Mouse (Mus musculus): ENCODE data around the gene Arhgap27.
"Not testable (repeated sequence)": the region's sequence is repeated elsewhere in the genome, so short reads cannot be mapped to it uniquely, and the experiment has no call there.

Gene Arhgap27

GRCm38 (mm10) chr11:103294772-103295171 is 68.7 kb downstream of the Arhgap27 start:
- DNase-seq (ENCODE audit: low read depth), result no peak

- no peak for DNase-seq (ENCODE audit: low read depth)
These were observed 69.4 kb downstream of the Arhgap27 start for GRCm38 (mm10) chr11:103294066-103294465.

DNA sequence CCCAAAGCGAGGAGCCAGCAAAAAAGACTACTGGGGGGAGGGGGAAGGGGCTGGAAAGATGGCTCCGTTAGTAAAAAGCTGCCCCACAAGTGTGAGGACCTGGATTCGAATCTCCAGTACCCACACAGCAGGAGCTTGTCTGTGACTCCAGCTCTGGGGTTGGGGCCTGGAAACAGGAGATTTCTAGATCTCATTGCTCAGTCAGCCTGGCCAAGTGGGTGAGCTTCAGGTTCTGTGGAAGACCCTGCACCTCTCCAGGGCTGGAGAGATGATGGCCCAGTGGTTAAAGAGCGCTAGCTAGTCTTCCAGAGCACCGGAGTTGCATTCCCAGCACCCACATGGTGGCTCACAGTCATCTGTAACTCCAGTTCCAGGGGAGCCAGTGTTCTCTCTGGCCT is 70.6 kb downstream of the Arhgap27 start:
- DNase-seq (ENCODE audit: low read depth), result no peak

DNA sequence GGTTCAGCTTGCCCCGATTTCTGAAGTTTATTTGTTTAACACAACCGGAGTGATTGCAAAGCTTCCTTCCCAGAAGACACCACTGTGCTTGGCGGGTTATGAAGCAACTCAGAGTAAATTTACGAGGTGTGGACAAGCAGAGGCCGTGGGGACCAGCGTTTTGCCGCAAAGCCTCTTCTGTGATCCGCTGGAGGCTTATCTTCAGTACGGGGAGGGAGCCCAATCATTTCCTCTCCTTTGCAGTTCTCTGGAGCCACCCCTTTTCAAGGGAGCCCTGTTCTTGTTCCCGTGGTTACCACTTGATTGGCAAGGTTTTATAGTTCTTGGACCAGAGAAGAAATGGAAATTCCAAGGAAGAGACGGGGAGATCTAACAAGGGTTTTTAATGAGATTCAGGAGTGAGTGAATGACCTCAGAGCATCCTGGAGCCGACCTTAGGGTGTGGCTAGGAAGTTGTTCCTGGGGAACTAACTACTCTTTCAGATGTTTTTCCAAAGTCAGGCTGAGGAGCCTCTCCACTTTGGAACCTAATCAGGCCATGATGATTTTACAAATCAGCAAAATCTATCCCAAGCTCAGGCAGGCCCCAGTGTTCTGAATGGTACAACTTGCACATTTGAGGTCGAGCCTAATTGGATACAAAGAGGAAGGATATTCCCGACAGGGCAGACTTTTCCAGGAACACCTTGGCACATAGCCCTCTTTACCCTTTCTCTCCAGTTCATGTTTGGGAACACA is 71.2 kb downstream of the Arhgap27 start:
- DNase-seq (ENCODE audit: low read depth), result no peak

- not testable (repeated sequence) for DNase-seq (ENCODE audit: low read depth)
These were observed 72.7 kb downstream of the Arhgap27 start for GRCm38 (mm10) chr11:103290841-103291240.

- no peak for DNase-seq (ENCODE audit: low read depth)
These were observed 75.1 kb downstream of the Arhgap27 start for GRCm38 (mm10) chr11:103288291-103288963.

DNA sequence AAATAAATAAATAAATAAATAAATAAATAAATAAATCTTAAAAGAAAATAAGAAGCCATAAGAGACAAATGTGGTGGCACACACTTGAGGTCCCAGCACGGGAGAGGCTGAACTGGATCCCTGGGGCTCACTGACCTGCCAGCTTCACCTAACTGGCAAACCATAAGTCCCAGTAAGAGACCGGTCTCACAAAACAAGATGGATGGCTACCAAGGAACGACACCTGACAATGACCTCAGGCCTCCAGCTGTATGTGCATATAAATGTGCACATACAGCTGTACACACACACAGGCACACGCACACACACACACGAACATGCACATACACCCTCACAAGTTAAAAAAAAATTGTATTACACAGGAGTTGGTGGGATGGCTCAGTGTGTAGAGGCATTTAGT is 76.6 kb downstream of the Arhgap27 start:
- no peak for DNase-seq (ENCODE audit: low read depth)

- no peak for DNase-seq (ENCODE audit: low read depth)
These were observed 77.5 kb downstream of the Arhgap27 start for GRCm38 (mm10) chr11:103285951-103286350.

GRCm38 (mm10) chr11:103285276-103285675 is 78.2 kb downstream of the Arhgap27 start:
- no peak for DNase-seq (ENCODE audit: low read depth)

DNA sequence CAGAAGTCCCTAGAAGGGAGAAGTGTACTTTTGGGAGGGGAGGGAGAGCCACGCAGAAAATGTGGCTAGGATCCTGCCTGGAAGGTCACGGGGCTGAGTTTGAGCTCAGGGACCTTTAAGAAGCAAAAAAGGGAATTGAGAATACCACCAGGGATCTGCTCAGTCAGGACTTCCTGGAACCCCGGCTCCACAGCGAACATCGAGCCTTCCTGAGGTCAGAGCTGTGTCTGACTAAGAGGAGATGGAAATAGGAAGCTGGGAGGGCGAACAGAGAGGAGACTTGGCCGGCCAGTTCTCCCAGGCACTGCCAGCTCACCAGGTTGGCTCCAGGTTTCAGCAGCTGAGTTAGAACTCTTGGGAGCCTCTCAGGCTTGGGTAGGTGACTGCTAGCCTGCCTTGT is 81.7 kb downstream of the Arhgap27 start:
- no peak for DNase-seq (ENCODE audit: low read depth)
